Mouse (Mus musculus): ENCODE measurements around the gene Apol7a. TPM values are rescaled to one million over a fixed set of nuclear protein-coding genes. Genes with fewer than 3 reads are reported as not detected.

Apol7a gene
- not detected for total RNA-seq (2023)

DNA sequence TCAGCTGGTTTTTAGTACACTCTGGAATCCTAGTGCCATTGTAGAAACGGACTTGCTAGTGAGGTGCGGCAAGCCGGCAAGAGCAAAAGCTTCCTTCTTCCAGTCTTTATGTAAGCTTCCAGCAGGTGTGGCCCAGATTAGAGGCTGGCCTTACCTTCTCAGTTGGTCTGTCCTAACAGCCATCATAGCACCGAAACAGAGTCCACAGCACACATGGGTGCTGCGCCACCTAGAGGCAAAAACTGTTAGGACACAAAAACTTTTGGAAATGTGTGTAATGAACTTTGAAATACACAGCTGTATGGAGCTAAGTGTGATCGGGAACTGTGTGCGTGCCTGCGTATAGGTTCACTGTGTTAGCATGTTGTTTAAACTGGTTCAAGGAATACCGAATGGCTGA is at the start of gene Apol7a:
Gene Apol7a (minus strand): TSS at position 84 of the 400 bp plus-strand sequence.

DNA sequence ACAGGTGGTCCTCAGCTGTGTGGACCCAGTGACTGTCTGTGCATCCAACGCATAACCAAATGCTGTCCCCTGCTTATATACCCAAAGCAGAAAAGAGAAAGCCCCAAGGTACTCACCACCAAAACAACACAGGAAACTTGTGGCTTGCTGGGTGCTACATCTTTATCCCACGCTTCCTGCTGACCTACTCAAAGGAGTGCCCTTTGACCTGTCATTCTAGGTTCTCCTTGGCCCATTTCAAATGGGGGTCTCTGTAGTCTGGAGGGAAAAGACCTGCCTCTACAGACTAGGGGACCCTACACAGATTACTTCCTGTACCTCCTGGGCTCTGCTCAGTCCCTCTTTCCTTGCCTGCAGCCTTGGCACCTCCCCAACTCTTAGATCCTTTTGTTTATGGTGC is 48.5 kb upstream of the Apol7a start, which contains the start of gene Apol7b:
Gene Apol7b (minus strand): TSS at position 101 of the 400 bp plus-strand sequence.

DNA sequence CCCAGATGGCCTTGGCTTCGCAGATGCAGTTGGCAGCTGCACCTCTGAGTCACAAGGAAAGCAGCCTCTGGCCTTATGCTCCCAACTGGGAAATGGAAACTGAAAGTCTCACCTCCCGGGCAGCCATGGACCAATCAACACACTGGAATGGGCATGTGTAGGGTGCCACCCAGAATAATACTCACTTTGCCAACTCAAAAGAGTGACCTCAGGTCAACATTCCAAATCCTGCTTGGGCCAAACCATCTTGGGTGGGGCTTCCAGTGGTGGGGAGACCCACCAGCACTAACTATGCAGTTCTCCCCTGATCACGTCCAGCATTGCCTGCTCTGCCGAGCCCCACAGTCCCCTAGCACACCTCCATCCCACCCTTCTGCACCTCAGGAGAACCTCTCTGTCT is 12.1 kb upstream of the Apol7a start, which contains the start of gene Apol9a:
Gene Apol9a (minus strand): TSS at position 101 of the 400 bp plus-strand sequence.

Other genes starting within 250 kb of the Apol7a start
- not detected for gene Rbfox2, start 92.1 kb downstream of the Apol7a start, total RNA-seq (2023)
- 1.1 TPM for gene Apol9a, start 12.0 kb upstream of the Apol7a start, total RNA-seq (2023)
- 2.5 TPM for gene Apol7b, start 48.4 kb upstream of the Apol7a start, total RNA-seq (2023)
- not detected for gene Apol10a, start 77.9 kb upstream of the Apol7a start, total RNA-seq (2023)
- 2.7 TPM for gene Apol11a, start 109.2 kb upstream of the Apol7a start, total RNA-seq (2023)
- 1.5 TPM for gene Apol7c, start 134.2 kb upstream of the Apol7a start, total RNA-seq (2023)
- not detected for gene 1700025B11Rik, start 162.8 kb upstream of the Apol7a start, total RNA-seq (2023)
- 1.3 TPM for gene Apol10b, start 197.0 kb upstream of the Apol7a start, total RNA-seq (2023)
- gene Gm36245, start 200.1 kb upstream of the Apol7a start, total RNA-seq (2023), result not detected
- 8.4 TPM for gene Apol11b, start 244.2 kb upstream of the Apol7a start, total RNA-seq (2023)

All from CD8-positive naive resting alpha-beta T cell, adult 57 days (primary cell).